In genomic region chr9:21189905-21190304, GRCm38 (mm10) we compare ENCODE assay signal across 1 mouse cellular context.
TF ChIP-seq lines count a peak whose summit lies in the region.

No protein-coding gene starts in this region.

TF ChIP-seq in CH12.LX, 34 proteins besides CTCF, POLR2A, EP300 and RAD21:
- TF ChIP-seq SMC3 (IDR thresholded peaks at IDR 0.05; ENCODE audit: low read depth, low read length) (peak; percentile 56), RCOR1 (conservative IDR thresholded peaks at IDR 0.05; ENCODE audit: low read depth, low read length) (no peak), TBP (conservative IDR thresholded peaks at IDR 0.05; ENCODE audit: low read depth, low read length) (no peak), ELF1 (IDR thresholded peaks at IDR 0.05; ENCODE audit: low read depth, low read length) (no peak), ZNF384 (IDR thresholded peaks at IDR 0.05; ENCODE audit: low read depth, low read length) (peak; percentile 55), PAX5 (IDR thresholded peaks at IDR 0.05; ENCODE audit: low read length) (no peak), POLR2AphosphoS2 (IDR thresholded peaks at IDR 0.05; ENCODE audit: low read depth, low read length) (no peak), E2F4 (IDR thresholded peaks at IDR 0.05; ENCODE audit: insufficient replicate concordance, low read depth, low read length) (no peak), TCF12 (IDR thresholded peaks at IDR 0.05; ENCODE audit: low read depth, low read length) (no peak), MXI1 (IDR thresholded peaks at IDR 0.05; ENCODE audit: low read depth, low read length) (no peak)
TF ChIP-seq in CH12.LX: peak in this region for 2.
